Mouse (Mus musculus) spleen, postnatal 4 days (tissue): ENCODE results near the gene Cox7a1.
A peak's percentile ranks its signal among the peaks of the same experiment; 100 is the strongest.

Source experiments
- DNase-seq, 2 experiments: peaks; one replicate each; pipeline ENCODE4 v3.0.0; 2022; ENCODE audit warnings: low spot score in 2 of 2

The Cox7a1 gene

GRCm38 (mm10) chr7:30220008-30220356, 36.0 kb downstream of the Cox7a1 start:
- no peak for DNase-seq

GRCm38 (mm10) chr7:30221433-30221832, 37.5 kb downstream of the Cox7a1 start:
- no peak for DNase-seq

DNA sequence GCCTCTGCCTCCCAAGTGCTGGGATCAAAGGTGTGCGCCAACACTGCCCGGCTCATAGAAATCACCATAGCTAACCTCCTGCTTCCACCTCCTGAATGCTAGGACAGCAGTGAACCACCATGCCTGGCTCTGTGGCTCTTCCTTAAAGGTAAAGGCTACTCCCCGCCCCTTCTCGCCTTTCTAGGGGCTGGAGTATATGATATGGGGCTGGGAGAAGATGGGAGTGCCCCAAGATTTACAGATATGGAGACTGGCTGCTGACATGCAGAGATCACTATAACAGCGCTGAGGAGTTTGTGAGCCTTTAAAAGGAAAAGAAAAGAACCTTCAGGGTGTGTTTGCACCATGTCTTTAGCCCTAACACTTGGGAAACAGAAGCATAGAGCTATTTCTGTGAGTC, 38.3 kb downstream of the Cox7a1 start:
- no peak for DNase-seq

DNA sequence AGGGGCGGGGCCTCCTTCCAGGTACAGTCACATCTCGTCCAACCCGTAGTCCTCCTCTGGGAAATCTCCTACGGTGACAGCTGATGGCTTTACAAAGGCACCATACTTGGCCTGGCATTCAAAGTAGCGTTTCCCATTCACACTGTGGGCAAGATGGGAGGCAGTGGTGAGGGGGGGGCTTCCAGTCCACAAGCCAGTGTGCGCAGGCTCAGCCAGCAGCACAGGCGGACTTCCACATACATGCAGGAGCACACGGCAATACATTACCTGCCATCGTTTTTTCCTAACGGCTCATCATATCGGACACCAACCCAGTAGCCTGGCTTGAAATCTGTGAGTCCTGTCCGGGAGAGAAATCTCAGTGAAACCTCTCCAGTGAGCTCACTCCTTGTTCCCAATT, 40.3 kb downstream of the Cox7a1 start:
- DNase-seq = no peak

DNA sequence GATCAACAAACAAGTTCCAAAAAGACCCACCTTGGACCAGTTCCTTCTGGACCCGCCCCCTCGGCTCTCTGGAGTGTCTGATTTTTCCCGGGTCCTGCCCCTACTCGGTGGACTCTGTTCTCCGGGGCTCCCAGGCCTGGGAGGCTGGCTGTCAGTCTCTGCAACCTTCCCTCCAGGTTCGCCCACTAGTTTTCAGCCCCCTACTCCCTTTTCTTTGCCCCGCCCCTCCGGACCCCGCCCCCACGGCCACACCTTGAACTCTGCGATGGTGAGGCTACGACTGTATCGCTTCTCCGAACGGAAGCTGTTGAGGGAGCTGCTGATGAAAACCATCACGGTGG, 47.4 kb downstream of the Cox7a1 start:
- DNase-seq = no peak

DNA sequence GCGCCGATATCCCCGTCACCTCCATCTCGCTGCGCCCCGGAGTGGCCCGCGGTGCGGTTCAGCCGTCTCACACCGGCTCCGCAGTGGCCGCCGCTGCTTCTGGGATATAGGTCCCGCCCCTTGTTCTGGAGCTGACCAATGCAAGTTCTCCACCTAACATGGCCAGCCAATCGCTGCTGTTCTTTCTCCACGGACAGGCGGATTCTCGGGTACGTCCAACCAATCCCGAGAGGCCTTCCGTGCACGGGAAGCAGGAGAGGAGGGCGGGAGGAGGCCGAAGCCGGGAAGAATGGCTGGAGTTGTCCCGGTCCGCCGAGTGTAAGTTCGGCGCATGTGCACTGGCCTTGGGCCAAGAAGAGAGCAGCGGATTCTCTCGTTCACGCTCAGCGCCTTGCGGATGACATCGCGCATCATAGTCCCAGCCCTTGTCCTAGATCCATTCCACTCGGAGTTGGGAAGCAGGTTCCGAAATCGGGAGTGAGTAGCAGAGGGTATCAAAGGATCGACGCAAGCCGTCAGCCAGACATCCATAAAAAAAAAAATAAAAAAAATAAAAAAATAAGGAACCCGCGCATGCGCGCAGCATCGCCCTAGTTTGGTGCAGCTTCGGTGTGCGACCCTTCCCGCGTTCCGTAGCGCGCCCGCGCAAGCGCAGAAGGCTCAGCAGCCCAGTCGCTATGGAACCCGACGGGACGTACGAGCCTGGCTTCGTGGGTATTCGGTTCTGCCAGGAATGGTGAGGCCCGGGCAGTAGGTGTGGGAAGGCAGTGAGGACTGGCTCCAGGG, 47.9 kb downstream of the Cox7a1 start, which contains the start of the genes Polr2i and Tbcb:
Gene Polr2i, plus strand, starts transcription at position 280 of the 786 bp plus-strand sequence.
Gene Tbcb, minus strand, starts transcription at position 604 of the 786 bp plus-strand sequence.
- peak; percentile 94 to 98 for DNase-seq

- DNase-seq = peak; percentile 69 to 85
Observed at GRCm38 (mm10) chr7:30232631-30233148, 48.7 kb downstream of the Cox7a1 start.

GRCm38 (mm10) chr7:30233387-30233786, 49.4 kb downstream of the Cox7a1 start:
- no peak for DNase-seq

DNA sequence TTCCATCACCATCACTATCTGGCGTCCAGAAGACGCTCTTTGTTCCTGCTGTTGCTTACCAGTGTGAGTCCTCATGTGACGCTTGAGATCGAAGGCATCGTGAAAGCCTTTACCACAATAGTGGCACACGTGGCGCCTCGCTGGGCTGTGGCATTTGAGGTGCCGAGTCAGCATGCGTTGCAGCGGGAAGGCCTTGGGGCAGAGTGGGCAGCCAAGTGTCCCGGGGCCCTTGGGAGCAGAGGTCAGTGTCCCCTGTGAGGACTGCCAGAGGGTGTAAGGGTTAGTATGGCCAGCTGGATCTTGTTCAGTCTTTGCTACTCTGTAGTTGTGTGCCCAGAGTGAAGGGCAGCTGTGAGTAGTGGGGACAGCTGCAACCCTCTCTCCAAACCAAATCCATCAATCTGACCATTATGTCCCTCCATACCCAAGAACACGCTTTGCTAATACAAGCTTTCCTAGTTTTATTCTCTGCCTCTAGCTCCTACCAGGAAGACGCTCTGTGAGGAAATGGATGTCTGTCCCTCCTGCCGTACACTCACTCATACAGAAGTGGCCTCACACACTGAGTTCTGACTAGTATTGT, 50.4 kb downstream of the Cox7a1 start:
- DNase-seq = no peak

DNA sequence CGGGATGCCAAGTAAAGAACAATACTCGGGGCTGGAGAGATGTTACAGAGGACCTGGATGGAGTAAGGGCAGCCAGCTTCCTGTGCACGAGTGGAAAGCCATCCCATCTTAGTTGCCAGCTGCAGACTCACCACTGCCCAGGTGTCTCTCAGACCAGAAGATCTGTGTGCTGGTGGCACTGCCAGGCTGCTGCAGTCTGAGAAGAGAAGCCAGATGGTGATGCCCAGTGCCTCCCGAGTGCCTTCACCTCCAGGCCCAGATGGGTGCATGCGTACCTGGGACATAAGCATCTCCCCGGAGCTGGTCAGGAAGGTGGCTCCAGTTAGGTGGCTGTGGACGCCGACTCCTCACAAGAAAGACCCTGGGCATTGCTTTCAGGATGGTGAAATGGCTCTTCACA, 51.1 kb downstream of the Cox7a1 start:
- no peak for DNase-seq

DNA sequence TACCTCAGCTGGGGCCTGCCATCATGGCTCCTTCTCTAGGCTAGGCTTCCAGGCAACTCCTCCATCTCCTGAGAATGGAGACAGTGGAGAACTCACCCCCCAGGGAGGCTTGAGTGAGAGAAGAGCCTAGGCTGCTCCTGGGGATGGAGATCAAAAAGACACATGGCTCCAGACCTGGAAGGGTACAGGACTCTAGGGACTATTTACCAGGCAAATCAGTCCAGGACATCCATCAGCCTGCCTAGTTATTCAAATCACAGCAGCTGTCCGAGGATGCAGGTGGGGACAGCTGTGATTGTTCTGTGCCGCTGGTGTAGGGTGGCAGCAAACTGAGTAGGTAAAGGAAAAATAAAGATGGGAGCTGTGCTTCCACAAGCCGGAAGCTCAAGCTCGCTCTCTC, 51.7 kb downstream of the Cox7a1 start, which contains the start of gene Ovol3:
Gene Ovol3, minus strand, starts transcription at position 101 of the 400 bp plus-strand sequence.
- DNase-seq = no peak
